Mouse (Mus musculus): ENCODE results near the gene Pam16. TPM values are rescaled to one million over a fixed set of nuclear protein-coding genes. Genes with fewer than 3 reads are reported as not detected.

The Pam16 gene
- polyA plus RNA-seq, 1 experiment from 2014 or later: 139 TPM

GRCm38 (mm10) chr16:4600701-4601310 is 24.0 kb downstream of the Pam16 start:
- Histone ChIP-seq H3K4me1 (ENCODE audit: control insufficient read depth, insufficient read depth, low read depth, low read length) (peaks cover 59% of the 10 kb centered on the region), H3K36me3 (ENCODE audit: control insufficient read depth, insufficient read depth, low read length) (no peaks in the 10 kb centered on the region), H3K9ac (ENCODE audit: low read depth, low read length) (no peak overlapping the region), H3K27me3 (replicated peaks; ENCODE audit: control insufficient read depth, insufficient read depth, low read length) (no peaks in the 10 kb centered on the region), H3K27ac (ENCODE audit: low read depth, low read length) (no peak overlapping the region), H3K4me2 (ENCODE audit: low read length) (no peak overlapping the region), H3K9me3 (ENCODE audit: control insufficient read depth, low read length) (no peaks in the 10 kb centered on the region), H3K4me3 (ENCODE audit: low read length) (no peak overlapping the region)
- 83% methylated on average over 9 of the region's 9 CpGs for WGBS
- ATAC-seq: no peak

- H3K27ac ChIP-seq (ENCODE audit: low read depth, low read length): no peak overlapping the region
- ATAC-seq: no peak
- H3K4me1 ChIP-seq (ENCODE audit: control insufficient read depth, insufficient read depth, low read depth, low read length): peaks cover 57% of the 10 kb centered on the region
- H3K4me2 ChIP-seq (ENCODE audit: low read length): no peak overlapping the region
- 85% methylated on average over 3 of the region's 3 CpGs for WGBS
- H3K9me3 ChIP-seq (ENCODE audit: control insufficient read depth, low read length): no peaks in the 10 kb centered on the region
- no peaks in the 10 kb centered on the region for H3K36me3 ChIP-seq (ENCODE audit: control insufficient read depth, insufficient read depth, low read length)
- no peak overlapping the region for H3K9ac ChIP-seq (ENCODE audit: low read depth, low read length)
- no peaks in the 10 kb centered on the region for H3K27me3 ChIP-seq (replicated peaks; ENCODE audit: control insufficient read depth, insufficient read depth, low read length)
- no peak overlapping the region for H3K4me3 ChIP-seq (ENCODE audit: low read length)
Measured at GRCm38 (mm10) chr16:4599616-4600015, 25.2 kb downstream of the Pam16 start.

GRCm38 (mm10) chr16:4598891-4599543 is 25.8 kb downstream of the Pam16 start:
- H3K4me3 ChIP-seq (ENCODE audit: low read length): no peak overlapping the region
- 19% methylated on average over 6 of the region's 6 CpGs for WGBS
- no peaks in the 10 kb centered on the region for H3K36me3 ChIP-seq (ENCODE audit: control insufficient read depth, insufficient read depth, low read length)
- no peak overlapping the region; the same call in 1 of the 2 replicates for H3K9ac ChIP-seq (ENCODE audit: low read depth, low read length)
- no peak for ATAC-seq
- no peaks in the 10 kb centered on the region for H3K27me3 ChIP-seq (replicated peaks; ENCODE audit: control insufficient read depth, insufficient read depth, low read length)
- no peak overlapping the region for H3K27ac ChIP-seq (ENCODE audit: low read depth, low read length)
- H3K4me2 ChIP-seq (ENCODE audit: low read length): no peak overlapping the region
- H3K4me1 ChIP-seq (ENCODE audit: control insufficient read depth, insufficient read depth, low read depth, low read length): peaks cover 53% of the 10 kb centered on the region
- no peaks in the 10 kb centered on the region for H3K9me3 ChIP-seq (ENCODE audit: control insufficient read depth, low read length)

GRCm38 (mm10) chr16:4598041-4598440 is 26.7 kb downstream of the Pam16 start:
- no peak for ATAC-seq
- H3K27ac ChIP-seq (ENCODE audit: low read depth, low read length): no peak overlapping the region
- H3K27me3 ChIP-seq (replicated peaks; ENCODE audit: control insufficient read depth, insufficient read depth, low read length): no peaks in the 10 kb centered on the region
- peaks cover 56% of the 10 kb centered on the region for H3K4me1 ChIP-seq (ENCODE audit: control insufficient read depth, insufficient read depth, low read depth, low read length)
- WGBS: 55% methylated on average over 5 of the region's 5 CpGs
- H3K4me3 ChIP-seq (ENCODE audit: low read length): no peak overlapping the region
- no peaks in the 10 kb centered on the region for H3K36me3 ChIP-seq (ENCODE audit: control insufficient read depth, insufficient read depth, low read length)
- no peaks in the 10 kb centered on the region for H3K9me3 ChIP-seq (ENCODE audit: control insufficient read depth, low read length)
- H3K9ac ChIP-seq (ENCODE audit: low read depth, low read length): no peak overlapping the region
- no peak overlapping the region for H3K4me2 ChIP-seq (ENCODE audit: low read length)

- H3K27ac ChIP-seq (ENCODE audit: low read depth, low read length): no peak overlapping the region
- no peaks in the 10 kb centered on the region for H3K9me3 ChIP-seq (ENCODE audit: control insufficient read depth, low read length)
- 56% methylated on average over 7 of the region's 7 CpGs for WGBS
- H3K4me1 ChIP-seq (ENCODE audit: control insufficient read depth, insufficient read depth, low read depth, low read length): peaks cover 59% of the 10 kb centered on the region
- no peak for ATAC-seq
- H3K27me3 ChIP-seq (replicated peaks; ENCODE audit: control insufficient read depth, insufficient read depth, low read length): no peaks in the 10 kb centered on the region
- H3K9ac ChIP-seq (ENCODE audit: low read depth, low read length): peak overlapping the region; percentile 39
- peak overlapping the region; percentile 14 for H3K4me3 ChIP-seq (ENCODE audit: low read length)
- H3K4me2 ChIP-seq (ENCODE audit: low read length): peak overlapping the region; percentile 94
- no peaks in the 10 kb centered on the region for H3K36me3 ChIP-seq (ENCODE audit: control insufficient read depth, insufficient read depth, low read length)
Measured at GRCm38 (mm10) chr16:4597296-4597695, 27.5 kb downstream of the Pam16 start.

GRCm38 (mm10) chr16:4596836-4597235 is 28.0 kb downstream of the Pam16 start:
- Histone ChIP-seq H3K4me1 (ENCODE audit: control insufficient read depth, insufficient read depth, low read depth, low read length) (peaks cover 59% of the 10 kb centered on the region), H3K9me3 (ENCODE audit: control insufficient read depth, low read length) (no peaks in the 10 kb centered on the region), H3K27me3 (replicated peaks; ENCODE audit: control insufficient read depth, insufficient read depth, low read length) (no peaks in the 10 kb centered on the region), H3K4me3 (ENCODE audit: low read length) (peak overlapping the region; percentile 14), H3K9ac (ENCODE audit: low read depth, low read length) (peak overlapping the region; percentile 39; the same call in 1 of the 2 replicates), H3K4me2 (ENCODE audit: low read length) (peak overlapping the region; percentile 94), H3K27ac (ENCODE audit: low read depth, low read length) (no peak overlapping the region), H3K36me3 (ENCODE audit: control insufficient read depth, insufficient read depth, low read length) (no peaks in the 10 kb centered on the region)
- WGBS: 26% methylated on average over 2 of the region's 2 CpGs
- ATAC-seq: no peak

GRCm38 (mm10) chr16:4596141-4596728 is 28.6 kb downstream of the Pam16 start:
- Histone ChIP-seq H3K9ac (ENCODE audit: low read depth, low read length) (peak overlapping the region; percentile 96), H3K4me3 (ENCODE audit: low read length) (peak overlapping the region; percentile 88), H3K9me3 (ENCODE audit: control insufficient read depth, low read length) (no peaks in the 10 kb centered on the region), H3K27me3 (replicated peaks; ENCODE audit: control insufficient read depth, insufficient read depth, low read length) (no peaks in the 10 kb centered on the region), H3K36me3 (ENCODE audit: control insufficient read depth, insufficient read depth, low read length) (no peaks in the 10 kb centered on the region), H3K27ac (ENCODE audit: low read depth, low read length) (peak overlapping the region; percentile 68), H3K4me2 (ENCODE audit: low read length) (peak overlapping the region; percentile 94), H3K4me1 (ENCODE audit: control insufficient read depth, insufficient read depth, low read depth, low read length) (peaks cover 58% of the 10 kb centered on the region)
- peak; percentile 5; the same call in 1 of the 2 replicates for ATAC-seq
- WGBS: 11% methylated on average over 3 of the region's 3 CpGs

DNA sequence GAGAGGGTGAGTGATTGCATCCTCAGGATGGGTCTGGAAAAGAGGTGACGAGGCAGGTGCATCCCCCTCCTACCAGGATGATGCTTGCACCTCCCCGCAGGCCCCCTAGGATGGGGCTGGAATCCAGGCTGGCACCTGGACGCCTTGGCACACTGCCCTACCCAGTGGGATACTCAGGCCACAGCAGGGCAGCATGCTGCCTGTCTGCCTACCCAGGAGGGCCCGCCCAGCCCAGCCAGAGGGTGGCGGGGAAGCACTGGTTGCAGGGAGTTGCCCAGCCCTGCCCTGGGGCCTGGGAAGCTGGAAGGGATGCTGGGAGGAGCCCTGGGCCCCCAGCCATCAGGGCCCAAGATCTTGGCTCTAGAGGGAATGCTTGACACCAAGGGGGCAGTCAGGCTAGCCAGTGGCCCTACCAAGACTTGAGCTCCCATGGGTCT is 29.2 kb downstream of the Pam16 start:
- Histone ChIP-seq H3K4me2 (ENCODE audit: low read length) (peak overlapping the region; percentile 94), H3K9me3 (ENCODE audit: control insufficient read depth, low read length) (no peaks in the 10 kb centered on the region), H3K27me3 (replicated peaks; ENCODE audit: control insufficient read depth, insufficient read depth, low read length) (no peaks in the 10 kb centered on the region), H3K36me3 (ENCODE audit: control insufficient read depth, insufficient read depth, low read length) (peaks cover 2% of the 10 kb centered on the region; the same call in 1 of the 2 replicates), H3K9ac (ENCODE audit: low read depth, low read length) (peak overlapping the region; percentile 96), H3K4me1 (ENCODE audit: control insufficient read depth, insufficient read depth, low read depth, low read length) (peaks cover 58% of the 10 kb centered on the region), H3K27ac (ENCODE audit: low read depth, low read length) (peak overlapping the region; percentile 92), H3K4me3 (ENCODE audit: low read length) (peak overlapping the region; percentile 88)
- ATAC-seq: peak; percentile 5; the same call in 1 of the 2 replicates
- 1% methylated on average over 5 of the region's 5 CpGs for WGBS

DNA sequence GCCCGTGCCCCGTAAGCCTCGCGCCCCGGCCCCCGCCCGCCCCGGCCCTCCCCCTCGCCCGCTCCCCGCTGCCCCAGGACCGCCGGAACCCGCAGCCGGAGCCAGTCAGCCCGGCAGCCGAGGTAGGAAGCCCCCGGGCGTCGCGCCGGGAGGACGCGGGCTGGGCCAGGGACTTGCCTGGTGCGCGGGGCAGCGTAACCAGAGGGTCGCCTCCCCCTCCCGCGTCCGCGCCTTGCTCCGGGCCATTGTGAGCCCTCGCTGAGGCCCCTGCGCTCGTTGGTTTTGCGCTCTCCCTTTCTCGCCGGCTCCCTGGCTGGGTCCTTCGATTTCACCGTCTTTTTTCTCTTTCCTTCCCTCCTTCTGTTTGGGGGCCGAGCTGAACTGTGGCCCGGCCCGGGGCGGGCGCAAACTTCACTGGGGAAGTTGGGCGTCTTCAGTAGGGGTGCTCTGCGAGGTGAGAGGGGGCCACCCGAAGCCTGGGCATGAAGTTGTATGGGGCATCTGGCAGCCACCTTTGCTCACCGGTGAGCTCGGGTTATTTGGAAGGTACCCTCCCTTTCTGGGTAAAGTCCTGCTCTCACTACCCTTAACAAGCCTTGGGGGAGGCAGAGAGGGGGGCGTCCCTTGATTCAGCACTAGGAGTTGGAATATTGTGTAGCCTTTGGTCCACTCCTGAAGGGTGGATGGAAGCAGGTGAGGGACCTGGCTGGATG is 29.8 kb downstream of the Pam16 start:
- H3K4me1 ChIP-seq (ENCODE audit: control insufficient read depth, insufficient read depth, low read depth, low read length): peaks cover 58% of the 10 kb centered on the region
- peaks cover 4% of the 10 kb centered on the region; the same call in 1 of the 2 replicates for H3K36me3 ChIP-seq (ENCODE audit: control insufficient read depth, insufficient read depth, low read length)
- peak overlapping the region; percentile 88 for H3K4me3 ChIP-seq (ENCODE audit: low read length)
- peak; percentile 31 for ATAC-seq
- H3K9me3 ChIP-seq (ENCODE audit: control insufficient read depth, low read length): no peaks in the 10 kb centered on the region
- H3K27ac ChIP-seq (ENCODE audit: low read depth, low read length): peak overlapping the region; percentile 92
- H3K9ac ChIP-seq (ENCODE audit: low read depth, low read length): peak overlapping the region; percentile 96
- WGBS: 1% methylated on average over 33 of the region's 52 CpGs
- H3K27me3 ChIP-seq (replicated peaks; ENCODE audit: control insufficient read depth, insufficient read depth, low read length): no peaks in the 10 kb centered on the region
- peak overlapping the region; percentile 94 for H3K4me2 ChIP-seq (ENCODE audit: low read length)

All from hindbrain, embryonic 16.5 days (tissue).